Mouse (Mus musculus) testis, adult 2 months (tissue): ENCODE data around the gene Lce1i. TPM values are rescaled to one million over a fixed set of nuclear protein-coding genes. Genes with fewer than 3 reads are reported as not detected.

Experiments
- H3K27ac ChIP-seq: fragments of 200-500 bp; 2 replicates; pipeline ENCODE4 v1.5.1; 2012; ENCODE audit warnings: low read depth, low read length; ENCODE audit not compliant: control insufficient read depth, insufficient read depth
- H3K27me3 ChIP-seq: fragments of 200-500 bp; 2 replicates; pipeline ENCODE4 v1.6.1; 2012; ENCODE audit warnings: mild to moderate bottlenecking, low read length, moderate library complexity; ENCODE audit not compliant: control insufficient read depth, insufficient read depth
- H3K36me3 ChIP-seq: fragments of 200-500 bp; 2 replicates; pipeline ENCODE4 v1.6.1; 2012; ENCODE audit warnings: mild to moderate bottlenecking, low read length; ENCODE audit not compliant: control insufficient read depth, insufficient read depth
- H3K4me1 ChIP-seq: fragments of 200-500 bp; 2 replicates; pipeline ENCODE4 v1.6.1; 2012; ENCODE audit warnings: low read length; ENCODE audit not compliant: control insufficient read depth, insufficient read depth
- H3K4me3 ChIP-seq: fragments of 200-500 bp; 2 replicates; pipeline ENCODE4 v1.5.1; 2012; ENCODE audit warnings: low read depth, mild to moderate bottlenecking, low read length, moderate library complexity, mixed read lengths; ENCODE audit not compliant: control insufficient read depth
- CTCF ChIP-seq: fragments of 200-500 bp; IDR thresholded peaks from 2 replicates; pipeline ENCODE4 v1.5.1; 2012; ENCODE audit warnings: low read depth, mild to moderate bottlenecking, inconsistent platforms, low read length, moderate library complexity; ENCODE audit not compliant: control insufficient read depth, insufficient read depth, insufficient replicate concordance
- POLR2A ChIP-seq: fragments of 200-500 bp; IDR thresholded peaks from 2 replicates; pipeline ENCODE4 v1.6.1; 2012; ENCODE audit warnings: low read depth, mild to moderate bottlenecking, inconsistent platforms, low read length, moderate library complexity; ENCODE audit not compliant: control insufficient read depth
- polyA plus RNA-seq: library from polyadenylated mRNA; depleted of rRNA; stranded (reverse); fragments of >200 nt; gene quantifications from 2 replicates; pipeline ENCODE4 v1.2.3, GENCODE M21; 2012; rRNA removed

Lce1i gene
- polyA plus RNA-seq, 1 experiment = not detected

GRCm38 (mm10) chr3:92764965-92765364 is 13.7 kb downstream of the Lce1i start, which contains the start of gene Lce1h:
TSS of gene Lce1h (minus strand) at chr3:92765065.
- Histone ChIP-seq H3K4me3 (no peak within 1 kb of the TSS), H3K27ac (no peak within 1 kb of the TSS), H3K27me3 (no peaks in the 10 kb centered on the region), H3K4me1 (no peaks in the 10 kb centered on the region), H3K36me3 (no peaks in the 10 kb centered on the region)
- no peak for TF ChIP-seq POLR2A
- TF ChIP-seq CTCF = no peak

DNA sequence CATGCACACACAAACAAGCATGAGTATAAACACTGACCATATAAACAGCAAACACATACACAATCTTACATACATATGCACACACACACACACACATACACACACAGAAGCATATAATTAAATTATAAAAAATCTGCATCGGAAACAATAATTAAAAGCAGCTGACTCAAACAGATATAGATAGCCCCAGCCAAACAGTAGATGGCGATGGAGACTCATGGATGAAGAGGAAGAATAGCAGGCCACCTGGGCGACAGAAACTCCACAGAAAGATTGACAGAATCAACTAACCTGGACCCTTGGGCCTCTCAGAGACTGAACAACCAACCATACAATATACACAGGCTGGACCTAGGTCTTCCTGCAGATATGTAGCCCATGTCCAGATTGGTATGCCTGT is 25.5 kb downstream of the Lce1i start:
- no peak for TF ChIP-seq POLR2A
- no peak for TF ChIP-seq CTCF
- Histone ChIP-seq H3K27ac (no peak overlapping the region), H3K4me3 (no peak overlapping the region), H3K36me3 (no peaks in the 10 kb centered on the region), H3K27me3 (no peaks in the 10 kb centered on the region), H3K4me1 (no peaks in the 10 kb centered on the region)

DNA sequence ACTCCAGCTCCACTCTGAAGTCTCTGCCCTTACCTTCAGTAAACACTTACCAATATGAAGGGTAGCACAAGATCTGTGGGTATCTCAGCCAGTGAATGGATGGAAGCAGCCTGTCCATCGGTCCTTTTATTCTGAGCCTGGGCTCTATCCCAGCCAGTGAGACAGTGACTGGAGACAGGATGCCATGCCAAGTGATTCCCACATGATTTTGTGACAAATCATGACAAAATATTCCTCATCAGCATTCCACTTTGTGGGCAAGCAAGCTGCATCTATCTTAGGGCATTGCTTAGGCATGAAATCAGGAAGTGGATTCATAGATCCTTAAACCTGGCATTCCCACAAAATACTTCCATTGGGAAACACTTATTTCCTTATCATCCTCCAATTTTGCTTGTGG is 26.5 kb downstream of the Lce1i start, which contains the start of gene Lce1g:
TSS of gene Lce1g (minus strand) at position 101 of the 400 bp plus-strand sequence.
- TF ChIP-seq POLR2A = no peak
- no peak for TF ChIP-seq CTCF
- Histone ChIP-seq H3K4me1 (no peaks in the 10 kb centered on the region), H3K4me3 (no peak within 1 kb of the TSS), H3K27me3 (no peaks in the 10 kb centered on the region), H3K27ac (no peak within 1 kb of the TSS), H3K36me3 (no peaks in the 10 kb centered on the region)

DNA sequence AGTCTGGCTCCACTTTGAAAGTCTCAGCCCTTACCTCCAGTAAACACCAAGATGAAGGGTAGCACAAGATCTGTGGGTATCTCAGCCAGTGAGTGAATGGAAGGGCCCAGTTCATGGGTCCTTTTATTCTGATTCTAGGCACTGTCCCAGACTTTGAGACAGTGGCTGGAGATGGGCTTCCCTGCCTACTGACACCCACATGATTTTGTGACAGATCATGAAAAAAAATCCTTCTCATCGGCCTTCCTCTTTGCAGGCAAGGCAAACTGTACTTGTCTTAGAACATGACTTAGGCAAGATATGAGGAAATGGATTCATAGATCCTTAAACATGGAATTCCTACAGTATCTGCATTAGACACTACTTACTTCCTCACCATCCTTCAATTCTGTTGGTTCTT is 39.7 kb downstream of the Lce1i start, which contains the start of gene Gm38119:
TSS of gene Gm38119 (minus strand) at position 101 of the 400 bp plus-strand sequence.
- Histone ChIP-seq H3K36me3 (no peaks in the 10 kb centered on the region), H3K27me3 (no peaks in the 10 kb centered on the region), H3K27ac (no peak within 1 kb of the TSS), H3K4me1 (no peaks in the 10 kb centered on the region), H3K4me3 (no peak within 1 kb of the TSS)
- no peak for TF ChIP-seq CTCF
- TF ChIP-seq POLR2A = no peak

Other genes with a start within 250 kb of the Lce1i start
- not detected in 2 replicates for gene 2310046K23Rik, start 244.4 kb downstream of the Lce1i start, polyA plus RNA-seq
- 0.05 and 0.06 TPM in 2 replicates for gene Ivl, start 205.2 kb downstream of the Lce1i start, polyA plus RNA-seq
- gene Smcp, start 189.9 kb downstream of the Lce1i start, polyA plus RNA-seq = 4,177 and 4,558 TPM in 2 replicates
- gene 2210017I01Rik, start 171.4 kb downstream of the Lce1i start, polyA plus RNA-seq = 0.67 and 0.94 TPM in 2 replicates
- 0.66 and 0.89 TPM in 2 replicates for gene Lce6a, start 157.2 kb downstream of the Lce1i start, polyA plus RNA-seq
- gene Lce1a1, start 130.6 kb downstream of the Lce1i start, polyA plus RNA-seq = not detected in 2 replicates
- not detected in 2 replicates for gene Lce1b, start 122.0 kb downstream of the Lce1i start, polyA plus RNA-seq
- gene Lce1a2, start 108.6 kb downstream of the Lce1i start, polyA plus RNA-seq = not detected in 2 replicates
- 0.42 and 0.85 TPM in 2 replicates for gene Lce1c, start 99.7 kb downstream of the Lce1i start, polyA plus RNA-seq
- gene Lce1d, start 91.7 kb downstream of the Lce1i start, polyA plus RNA-seq = not detected in 2 replicates
- gene Lce1e, start 69.8 kb downstream of the Lce1i start, polyA plus RNA-seq = not detected in 2 replicates
- not detected in 2 replicates for gene Lce1f, start 58.5 kb downstream of the Lce1i start, polyA plus RNA-seq
- not detected in 2 replicates for gene Gm38119, start 39.8 kb downstream of the Lce1i start, polyA plus RNA-seq
- not detected in 2 replicates for gene Lce1g, start 26.6 kb downstream of the Lce1i start, polyA plus RNA-seq
- not detected in 2 replicates for gene Lce1h, start 13.8 kb downstream of the Lce1i start, polyA plus RNA-seq
- gene Lce1j, start 11.6 kb upstream of the Lce1i start, polyA plus RNA-seq = not detected in 2 replicates
- not detected in 2 replicates for gene Lce1k, start 29.0 kb upstream of the Lce1i start, polyA plus RNA-seq
- not detected in 2 replicates for gene Kprp, start 48.3 kb upstream of the Lce1i start, polyA plus RNA-seq
- not detected in 2 replicates for gene Lce1l, start 72.4 kb upstream of the Lce1i start, polyA plus RNA-seq
- gene 2310050C09Rik, start 91.3 kb upstream of the Lce1i start, polyA plus RNA-seq = not detected in 2 replicates
- gene Lce3a, start 147.3 kb upstream of the Lce1i start, polyA plus RNA-seq = not detected in 2 replicates
- not detected in 2 replicates for gene Lce3b, start 154.1 kb upstream of the Lce1i start, polyA plus RNA-seq
- gene Lce3c, start 165.6 kb upstream of the Lce1i start, polyA plus RNA-seq = not detected in 2 replicates
- gene Lce3d, start 178.5 kb upstream of the Lce1i start, polyA plus RNA-seq = not detected in 2 replicates
- not detected in 2 replicates for gene Lce3e, start 188.2 kb upstream of the Lce1i start, polyA plus RNA-seq
- not detected in 2 replicates for gene Lce3f, start 213.3 kb upstream of the Lce1i start, polyA plus RNA-seq
- gene Crct1, start 236.8 kb upstream of the Lce1i start, polyA plus RNA-seq = not detected in 2 replicates
- gene Lce1m, start 240.2 kb upstream of the Lce1i start, polyA plus RNA-seq = not detected in 2 replicates